Mouse (Mus musculus): ENCODE results near the gene Npepps. TPM values are rescaled to one million over a fixed set of nuclear protein-coding genes. Genes with fewer than 3 reads are reported as not detected.

The Npepps gene
- polyA plus RNA-seq, 1 experiment, result 102 TPM

DNA sequence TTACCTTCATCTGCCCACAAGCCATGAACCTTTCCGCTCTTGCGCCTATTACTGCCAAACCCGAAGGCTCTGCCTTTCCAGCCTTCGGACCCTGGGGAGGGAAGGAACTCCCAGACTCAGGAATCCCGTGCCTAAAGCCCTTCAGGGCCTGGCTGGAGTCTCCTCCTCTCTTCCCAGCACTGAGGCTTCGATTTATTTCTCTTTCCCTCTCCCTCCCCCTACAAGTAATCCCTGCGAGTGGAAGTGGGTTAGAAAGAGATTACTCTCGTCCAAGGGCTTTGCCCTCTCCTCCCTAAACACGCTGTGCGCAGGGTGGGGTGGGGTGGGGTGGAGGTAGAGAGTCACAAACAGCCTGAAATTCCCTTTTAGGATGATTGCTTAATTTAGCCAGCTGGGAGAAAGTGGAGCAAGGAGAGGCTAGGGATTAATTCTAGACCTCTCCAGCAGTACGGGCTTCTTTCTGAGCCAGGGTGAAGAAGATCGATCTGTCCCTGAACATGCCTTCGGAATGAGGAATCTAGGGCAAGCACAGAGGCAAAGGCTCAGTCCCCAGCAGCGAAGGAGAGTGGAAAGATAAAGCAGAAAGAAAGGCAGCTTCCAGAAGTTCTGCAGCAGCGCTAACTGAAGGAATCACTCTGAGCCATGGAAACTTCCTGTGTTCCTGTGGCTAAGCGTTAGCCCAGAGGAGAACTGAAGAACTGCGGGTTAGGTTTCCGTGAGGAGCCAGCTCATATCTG is 30.6 kb upstream of the Npepps start:
- Histone ChIP-seq H3K27ac (ENCODE audit: insufficient read depth, low read depth, low read length) (peak overlapping the region; percentile 48), H3K4me1 (ENCODE audit: control insufficient read depth, insufficient read depth, low read length) (peaks cover 15% of the 10 kb centered on the region), H3K4me3 (ENCODE audit: insufficient read depth, low read length) (no peak overlapping the region; the same call in 1 of the 2 replicates)
- TF ChIP-seq POLR2A (IDR thresholded peaks at IDR 0.05; ENCODE audit: borderline replicate concordance, low read depth, low read length) (no peak), CTCF (IDR thresholded peaks at IDR 0.05; ENCODE audit: low read depth, low read length) (0 out of 2 replicates have a peak, but pooled peaks have one; percentile 8)

DNA sequence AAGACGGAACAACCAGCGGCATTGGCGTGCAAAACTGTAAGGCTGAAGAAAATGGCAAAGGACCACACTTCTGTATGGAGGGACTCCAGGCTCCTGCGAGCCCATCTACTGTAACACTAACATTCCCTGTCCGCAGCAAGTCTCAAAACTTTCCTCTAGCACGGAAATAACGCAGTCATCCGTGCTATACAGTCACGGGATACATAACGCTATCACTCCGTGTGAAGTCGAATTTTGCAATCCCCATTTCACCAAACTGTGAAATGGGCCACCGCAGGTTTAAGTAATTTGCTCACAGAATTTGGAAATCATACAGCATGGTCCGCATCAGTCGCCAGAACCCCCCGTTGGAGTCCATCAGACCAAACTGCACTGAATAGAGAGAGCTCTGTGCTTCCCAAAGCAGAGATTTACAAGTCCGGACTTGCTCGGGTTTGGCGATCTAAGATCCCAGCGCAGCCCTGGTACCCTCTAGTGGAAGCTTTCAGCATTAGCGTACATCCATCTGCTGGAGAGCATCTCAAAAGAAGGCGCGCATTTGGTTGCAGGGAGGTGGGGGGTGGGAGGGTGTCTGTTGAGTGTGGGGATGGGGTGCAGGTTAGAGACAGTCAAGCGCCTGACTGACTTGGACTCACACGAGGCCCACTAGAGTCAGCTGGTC is 29.6 kb upstream of the Npepps start:
- Histone ChIP-seq H3K27ac (ENCODE audit: insufficient read depth, low read depth, low read length) (peak overlapping the region; percentile 98), H3K4me3 (ENCODE audit: insufficient read depth, low read length) (peak overlapping the region; percentile 71), H3K4me1 (ENCODE audit: control insufficient read depth, insufficient read depth, low read length) (peaks cover 15% of the 10 kb centered on the region)
- TF ChIP-seq POLR2A (IDR thresholded peaks at IDR 0.05; ENCODE audit: borderline replicate concordance, low read depth, low read length) (no peak), CTCF (IDR thresholded peaks at IDR 0.05; ENCODE audit: low read depth, low read length) (peak; percentile 39; the same call in 1 of the 2 replicates)

DNA sequence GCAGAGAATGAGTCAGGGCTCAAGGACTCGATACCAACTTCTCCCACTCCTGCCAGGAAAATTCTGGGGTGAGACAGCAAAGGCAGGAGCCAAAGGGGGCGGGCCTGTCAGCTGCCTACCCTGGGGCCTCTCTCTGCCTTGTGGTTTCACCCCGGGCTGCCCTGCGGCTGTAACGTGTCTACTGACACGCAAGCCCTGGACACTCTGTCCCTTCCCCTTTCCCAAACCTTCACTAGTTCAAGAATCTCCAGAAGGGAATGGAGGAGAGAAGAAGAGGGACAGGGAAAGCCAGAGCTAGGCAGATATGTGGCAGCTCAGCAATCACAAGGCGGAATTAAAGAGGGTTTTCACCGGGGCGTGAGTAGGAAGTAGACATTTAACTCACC is 29.0 kb upstream of the Npepps start:
- Histone ChIP-seq H3K4me1 (ENCODE audit: control insufficient read depth, insufficient read depth, low read length) (peaks cover 12% of the 10 kb centered on the region), H3K27ac (ENCODE audit: insufficient read depth, low read depth, low read length) (peak overlapping the region; percentile 98), H3K4me3 (ENCODE audit: insufficient read depth, low read length) (peak overlapping the region; percentile 71)
- TF ChIP-seq CTCF (IDR thresholded peaks at IDR 0.05; ENCODE audit: low read depth, low read length), result no peak
- TF ChIP-seq POLR2A (IDR thresholded peaks at IDR 0.05; ENCODE audit: borderline replicate concordance, low read depth, low read length), result no peak

DNA sequence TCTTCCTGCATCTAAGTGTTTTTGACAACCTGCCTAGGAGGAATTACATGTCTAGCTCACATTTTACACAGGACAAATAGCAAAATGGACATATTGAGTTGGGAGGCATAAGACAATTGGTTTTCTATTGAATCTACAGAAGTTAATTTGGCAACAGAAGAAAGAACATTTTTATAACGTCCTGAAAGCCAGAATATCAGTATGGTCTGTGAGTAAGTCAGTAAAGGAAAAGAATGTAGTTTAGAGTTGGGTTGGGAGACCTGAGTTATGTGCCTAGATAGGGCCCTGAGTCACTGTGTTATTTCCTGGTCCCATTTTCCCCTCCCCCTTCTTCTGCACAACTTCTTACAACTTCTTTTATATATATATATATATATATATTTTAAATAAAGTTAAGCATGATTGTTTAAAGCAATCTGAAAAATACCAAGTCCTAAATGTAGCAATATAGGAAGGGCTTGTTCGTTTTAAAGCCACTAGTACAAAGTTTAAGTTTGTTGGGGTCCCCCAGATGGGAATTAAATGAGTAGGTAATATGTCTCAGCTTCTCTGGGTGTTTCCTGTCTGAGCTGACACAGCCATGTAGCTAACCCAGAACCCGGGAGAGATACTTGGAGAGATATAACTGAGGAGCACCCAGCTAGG is 28.5 kb upstream of the Npepps start:
- no peak for TF ChIP-seq POLR2A (IDR thresholded peaks at IDR 0.05; ENCODE audit: borderline replicate concordance, low read depth, low read length)
- TF ChIP-seq CTCF (IDR thresholded peaks at IDR 0.05; ENCODE audit: low read depth, low read length), result no peak
- peaks cover 12% of the 10 kb centered on the region for H3K4me1 ChIP-seq (ENCODE audit: control insufficient read depth, insufficient read depth, low read length)
- H3K27ac ChIP-seq (ENCODE audit: insufficient read depth, low read depth, low read length), result peak overlapping the region; percentile 98
- peak overlapping the region; percentile 71 for H3K4me3 ChIP-seq (ENCODE audit: insufficient read depth, low read length)

DNA sequence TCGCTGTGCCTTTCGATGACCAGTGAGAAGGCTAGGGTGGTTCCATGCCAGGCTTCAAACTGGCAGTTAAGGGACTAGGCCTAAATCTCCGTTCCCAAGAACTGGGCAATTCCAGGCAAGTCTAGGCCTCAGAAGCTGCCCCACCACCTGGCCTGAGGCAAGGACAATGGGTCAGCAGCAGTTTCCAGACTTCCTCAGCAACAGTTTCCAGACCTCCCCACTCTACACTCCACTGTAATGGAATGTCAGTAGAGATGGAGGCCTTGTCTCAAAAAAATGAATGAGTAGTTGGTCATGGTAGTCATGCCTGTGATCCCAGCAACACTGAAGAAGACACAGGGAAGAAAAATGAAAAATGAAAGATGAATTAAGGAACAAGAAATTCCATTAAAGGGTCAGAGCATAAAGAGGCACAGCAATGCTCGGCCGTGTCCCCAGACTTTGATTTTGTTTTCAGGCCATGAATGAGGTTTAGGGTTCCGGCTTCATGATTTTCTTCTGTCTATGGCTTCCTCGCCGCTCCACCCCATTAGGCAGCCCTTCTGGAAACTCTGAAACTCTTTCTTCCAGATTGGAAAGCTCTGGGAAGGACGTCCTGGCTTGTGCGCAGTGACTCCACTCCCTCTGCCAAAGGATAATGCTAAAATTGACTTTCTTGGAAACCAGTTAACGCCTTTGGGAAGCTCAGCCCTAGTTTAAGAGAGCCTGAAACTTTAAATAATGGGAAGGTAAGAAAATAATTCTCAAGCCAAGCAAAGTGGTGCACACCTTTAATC is 27.0 kb upstream of the Npepps start:
- TF ChIP-seq CTCF (IDR thresholded peaks at IDR 0.05; ENCODE audit: low read depth, low read length) (no peak), POLR2A (IDR thresholded peaks at IDR 0.05; ENCODE audit: borderline replicate concordance, low read depth, low read length) (no peak)
- H3K4me1 ChIP-seq (ENCODE audit: control insufficient read depth, insufficient read depth, low read length), result peaks cover 12% of the 10 kb centered on the region
- no peak overlapping the region for H3K4me3 ChIP-seq (ENCODE audit: insufficient read depth, low read length)
- H3K27ac ChIP-seq (ENCODE audit: insufficient read depth, low read depth, low read length), result no peak overlapping the region

DNA sequence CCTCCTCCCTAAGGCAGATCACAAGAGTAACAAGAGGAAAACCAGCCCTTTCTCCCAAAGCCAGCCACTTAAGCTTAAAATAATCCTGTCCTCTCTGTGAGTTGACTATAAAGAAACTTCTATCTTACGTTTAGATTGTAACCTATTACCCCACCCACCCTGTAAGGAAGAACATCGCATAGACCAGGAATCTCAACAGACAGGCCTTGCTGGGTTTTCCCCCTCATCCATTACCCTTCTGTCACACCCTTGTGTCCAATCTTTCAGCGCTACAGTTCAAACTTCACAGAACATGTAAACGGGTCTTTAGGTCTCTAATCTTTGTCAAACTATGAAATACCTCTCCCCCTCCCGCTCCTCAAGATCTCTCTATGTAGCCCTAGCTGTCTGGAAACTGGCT is 24.2 kb upstream of the Npepps start:
- Histone ChIP-seq H3K27ac (ENCODE audit: insufficient read depth, low read depth, low read length) (no peak overlapping the region), H3K4me3 (ENCODE audit: insufficient read depth, low read length) (no peak overlapping the region), H3K4me1 (ENCODE audit: control insufficient read depth, insufficient read depth, low read length) (peaks cover 2% of the 10 kb centered on the region)
- TF ChIP-seq POLR2A (IDR thresholded peaks at IDR 0.05; ENCODE audit: borderline replicate concordance, low read depth, low read length), result no peak
- no peak for TF ChIP-seq CTCF (IDR thresholded peaks at IDR 0.05; ENCODE audit: low read depth, low read length)

DNA sequence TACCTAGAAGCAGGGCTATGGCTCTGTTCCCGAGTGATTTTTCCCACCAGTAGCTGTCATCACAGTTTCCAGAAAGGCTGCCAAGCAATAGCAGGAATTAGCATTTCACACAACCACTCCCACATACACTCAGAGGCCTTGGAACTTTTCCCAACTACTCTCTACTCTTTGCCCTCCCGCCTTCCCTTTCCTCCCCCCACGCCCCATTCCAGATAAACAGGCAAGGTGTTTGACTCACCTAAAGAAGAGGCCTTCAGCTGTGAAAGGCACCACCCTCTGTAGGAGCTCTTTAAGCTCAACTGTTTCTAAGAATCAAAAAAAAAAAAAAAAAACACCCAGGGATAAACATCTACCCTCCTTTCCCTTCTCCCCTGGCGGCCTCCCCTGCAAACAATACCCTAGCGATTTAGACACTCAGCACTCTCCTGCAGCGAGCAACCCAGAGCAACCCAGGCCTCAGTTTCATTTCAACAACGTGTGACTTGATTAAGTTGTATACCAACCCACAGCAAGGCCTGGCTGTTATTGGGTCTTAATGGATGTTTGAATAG is 21.9 kb upstream of the Npepps start:
- TF ChIP-seq POLR2A (IDR thresholded peaks at IDR 0.05; ENCODE audit: borderline replicate concordance, low read depth, low read length) (no peak), CTCF (IDR thresholded peaks at IDR 0.05; ENCODE audit: low read depth, low read length) (no peak)
- H3K4me3 ChIP-seq (ENCODE audit: insufficient read depth, low read length), result no peak overlapping the region
- no peak overlapping the region for H3K27ac ChIP-seq (ENCODE audit: insufficient read depth, low read depth, low read length)
- H3K4me1 ChIP-seq (ENCODE audit: control insufficient read depth, insufficient read depth, low read length), result no peaks in the 10 kb centered on the region

DNA sequence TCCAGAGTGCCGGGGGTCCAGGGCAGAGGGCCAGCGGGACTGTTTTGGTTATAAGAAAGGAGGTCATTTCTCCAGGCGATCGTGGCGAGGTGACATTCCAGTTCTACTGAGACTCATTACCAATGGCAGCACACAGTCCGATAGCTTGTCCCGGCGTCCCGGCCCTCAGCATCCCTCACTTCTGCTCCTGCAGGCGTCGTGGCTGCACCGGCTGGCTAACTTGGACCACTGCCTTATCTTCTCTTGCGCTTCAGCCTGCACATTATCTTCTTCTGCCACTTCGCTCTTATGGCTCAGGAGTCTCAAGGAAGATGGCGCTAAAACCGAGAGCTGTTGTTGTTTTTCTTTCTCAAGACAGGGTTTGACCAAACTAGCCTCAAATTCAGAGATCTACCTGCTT is 21.0 kb upstream of the Npepps start:
- H3K4me3 ChIP-seq (ENCODE audit: insufficient read depth, low read length), result no peak overlapping the region
- H3K27ac ChIP-seq (ENCODE audit: insufficient read depth, low read depth, low read length), result no peak overlapping the region
- TF ChIP-seq CTCF (IDR thresholded peaks at IDR 0.05; ENCODE audit: low read depth, low read length), result no peak
- TF ChIP-seq POLR2A (IDR thresholded peaks at IDR 0.05; ENCODE audit: borderline replicate concordance, low read depth, low read length), result no peak
- no peaks in the 10 kb centered on the region for H3K4me1 ChIP-seq (ENCODE audit: control insufficient read depth, insufficient read depth, low read length)

DNA sequence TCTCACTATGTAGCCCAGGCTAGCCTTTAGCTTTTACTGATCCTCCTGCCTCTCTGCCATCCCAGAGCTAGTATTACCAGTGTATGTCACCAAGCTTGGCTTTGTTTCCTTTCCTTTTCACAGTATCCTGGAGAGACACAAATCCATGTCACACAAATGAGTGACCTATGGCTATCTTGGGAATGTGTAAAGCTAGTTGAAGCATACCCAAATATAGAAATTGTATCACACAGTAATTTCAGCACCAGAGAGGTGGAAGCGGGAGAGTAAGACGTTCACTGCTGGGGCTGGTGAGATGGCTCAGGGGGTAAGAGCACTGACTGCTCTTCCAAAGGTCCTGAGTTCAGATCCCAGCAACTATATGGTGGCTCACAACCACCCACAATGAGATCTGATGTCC is 19.5 kb upstream of the Npepps start:
- no peak overlapping the region for H3K4me3 ChIP-seq (ENCODE audit: insufficient read depth, low read length)

More for the DNA sequence above, 19.5 kb upstream of the Npepps start:
- H3K27ac ChIP-seq (ENCODE audit: insufficient read depth, low read depth, low read length), result no peak overlapping the region
- H3K4me1 ChIP-seq (ENCODE audit: control insufficient read depth, insufficient read depth, low read length), result no peaks in the 10 kb centered on the region
- no peak for TF ChIP-seq CTCF (IDR thresholded peaks at IDR 0.05; ENCODE audit: low read depth, low read length)
- no peak for TF ChIP-seq POLR2A (IDR thresholded peaks at IDR 0.05; ENCODE audit: borderline replicate concordance, low read depth, low read length)

All from bone marrow macrophage, adult 2 months (primary cell).